Mouse (Mus musculus) embryonic facial prominence, embryonic 12.5 days (tissue): ENCODE data around the gene Myo16. TPM values are rescaled to one million over a fixed set of nuclear protein-coding genes. Genes with fewer than 3 reads are reported as not detected.

Source experiments
- ATAC-seq: fragments of 200-750 bp; cut with Nextera tagmentation; 2 replicates; pipeline ENCODE4 v1.8.0; 2017; ENCODE audit not compliant: insufficient number of reproducible peaks, insufficient read depth, low FRiP score, low TSS enrichment
- H3K27ac ChIP-seq: fragments of 300-500 bp; sonication (generic); 2 replicates; pipeline ENCODE4 v1.5.1; 2016; ENCODE audit warnings: mild to moderate bottlenecking
- H3K27me3 ChIP-seq: fragments of 300-500 bp; sonication (generic); 2 replicates; pipeline ENCODE4 v1.6.1; 2016; ENCODE audit warnings: mild to moderate bottlenecking, moderate library complexity
- H3K36me3 ChIP-seq: fragments of 300-500 bp; sonication (generic); 2 replicates; pipeline ENCODE4 v1.6.1; 2016; ENCODE audit warnings: mild to moderate bottlenecking
- H3K4me1 ChIP-seq: fragments of 300-500 bp; sonication (generic); 2 replicates; pipeline ENCODE4 v1.6.1; 2016
- H3K4me2 ChIP-seq: fragments of 300-500 bp; sonication (generic); replicated peaks from 2 replicates; pipeline ENCODE4 v1.6.1; 2016; ENCODE audit warnings: mild to moderate bottlenecking, moderate library complexity
- H3K4me3 ChIP-seq: fragments of 300-500 bp; sonication (generic); 2 replicates; pipeline ENCODE4 v1.5.1; 2016; ENCODE audit warnings: mild to moderate bottlenecking
- H3K9ac ChIP-seq: fragments of 300-500 bp; sonication (generic); 2 replicates; pipeline ENCODE4 v1.6.1; 2016; ENCODE audit warnings: mild to moderate bottlenecking, moderate library complexity
- H3K9me3 ChIP-seq: fragments of 300-500 bp; sonication (generic); 2 replicates; pipeline ENCODE4 v1.6.1; 2016; ENCODE audit warnings: mild to moderate bottlenecking, moderate library complexity
- WGBS: fragments of 180-500 bp; shearing (Covaris S2); methylation state at CpG from one replicate; pipeline ENCODE4 v1.1.7; 2016; 5-methylcytosine and 5-hydroxymethylcytosine counted together
- polyA plus RNA-seq: library from polyadenylated mRNA; unstranded; fragments of >200 nt; fragmentation: Nextera tagmentation; extraction: Ambion mirVana; gene quantifications from 2 replicates; pipeline ENCODE4 v1.2.1, GENCODE M21; 2016

The Myo16 gene
- polyA plus RNA-seq = 0.47 and 0.67 TPM in 2 replicates

DNA sequence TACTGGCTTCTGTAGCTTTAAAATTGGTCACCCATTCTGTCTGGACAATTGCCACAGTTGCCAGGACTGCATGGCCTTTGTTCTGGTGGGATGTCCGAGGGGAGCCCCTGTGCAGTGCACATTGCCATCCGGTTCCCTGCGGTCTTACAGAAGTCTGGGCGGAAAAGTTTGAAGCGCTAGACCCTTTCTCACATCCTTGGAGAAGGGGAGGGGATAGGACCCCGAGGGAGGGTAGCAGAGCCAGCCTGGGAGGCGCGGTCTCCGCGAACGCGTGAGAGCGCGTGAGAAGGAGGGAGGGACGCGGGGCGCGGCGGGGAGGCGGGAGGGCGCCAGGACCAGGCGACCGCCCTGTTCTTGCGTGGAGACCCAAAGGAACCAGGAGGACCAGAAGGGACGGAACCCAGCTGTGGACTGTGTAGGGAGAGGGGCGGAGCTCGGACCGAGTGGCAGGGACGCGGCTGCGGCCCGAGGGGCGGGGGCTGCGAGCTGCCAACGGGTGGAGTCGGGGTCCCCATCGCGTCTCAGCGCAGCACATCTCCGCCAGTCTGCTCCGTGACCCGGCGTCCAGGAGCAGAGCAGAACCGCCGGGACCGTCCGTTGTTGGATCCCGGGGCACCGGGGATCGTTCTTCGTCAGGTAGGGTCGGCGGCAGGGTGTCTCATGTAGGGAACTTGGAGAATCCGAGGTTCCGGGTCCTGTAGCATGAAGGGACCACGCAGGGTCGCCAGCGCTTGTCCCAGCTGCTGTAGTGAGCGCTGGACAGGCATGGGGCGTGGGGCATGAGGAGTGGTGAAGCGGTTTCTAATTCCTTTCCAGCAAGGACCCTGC is at the start of gene Myo16:
Gene Myo16 (plus strand): TSS at position 301 of the 828 bp plus-strand sequence.
- 2% methylated on average over 60 of the region's 61 CpGs for WGBS
- Histone ChIP-seq H3K9ac (peak within 1 kb of the TSS; percentile 56), H3K36me3 (no peaks in the 10 kb centered on the region), H3K4me1 (no peaks in the 10 kb centered on the region), H3K4me3 (peak within 1 kb of the TSS; percentile 59), H3K4me2 (peak within 1 kb of the TSS; percentile 86), H3K9me3 (no peaks in the 10 kb centered on the region), H3K27me3 (peaks cover 28% of the 10 kb centered on the region), H3K27ac (no peak within 1 kb of the TSS)
- peak; percentile 80; the same call in 1 of the 2 replicates for ATAC-seq

DNA sequence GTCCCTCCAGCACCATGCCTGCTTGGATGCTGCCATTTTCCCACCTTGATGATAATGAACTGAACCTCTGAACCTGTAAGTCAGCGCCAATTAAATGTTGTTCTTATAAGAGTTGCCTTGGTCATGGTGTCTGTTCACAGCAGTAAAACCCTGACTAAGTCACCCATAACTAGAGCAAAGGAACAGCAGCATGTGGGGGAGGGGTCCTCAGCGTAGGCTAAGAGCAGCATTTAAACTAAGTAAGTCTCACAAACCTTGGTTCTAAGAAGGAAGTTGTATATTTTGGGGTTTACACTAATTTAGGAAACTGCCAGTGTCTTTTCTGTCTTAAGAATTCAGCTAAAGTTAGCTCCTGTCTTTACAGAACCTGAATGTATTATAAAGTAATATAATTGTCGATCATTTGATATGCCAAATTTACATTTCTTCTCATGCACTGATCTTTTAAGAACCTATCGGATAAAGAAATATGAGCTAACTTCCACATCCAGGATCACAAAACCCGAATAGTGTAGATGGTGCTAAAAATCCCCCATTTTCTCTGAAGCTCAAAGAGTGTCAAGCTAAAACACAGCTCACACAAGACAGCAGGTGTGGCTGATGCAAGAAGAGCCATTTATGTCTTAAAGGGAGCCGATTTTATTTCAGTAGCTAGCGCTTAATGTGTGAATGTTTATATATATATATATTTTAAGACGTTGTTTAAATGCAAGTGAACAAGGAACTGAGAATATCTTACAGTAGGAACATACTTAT is 45.0 kb upstream of the Myo16 start:
- Histone ChIP-seq H3K36me3 (no peaks in the 10 kb centered on the region), H3K9ac (no peak overlapping the region), H3K27ac (no peak overlapping the region), H3K4me1 (no peaks in the 10 kb centered on the region), H3K9me3 (no peaks in the 10 kb centered on the region), H3K27me3 (no peaks in the 10 kb centered on the region), H3K4me3 (no peak overlapping the region), H3K4me2 (no peak overlapping the region)
- 83% methylated on average over 8 of the region's 8 CpGs for WGBS
- ATAC-seq = no peak

DNA sequence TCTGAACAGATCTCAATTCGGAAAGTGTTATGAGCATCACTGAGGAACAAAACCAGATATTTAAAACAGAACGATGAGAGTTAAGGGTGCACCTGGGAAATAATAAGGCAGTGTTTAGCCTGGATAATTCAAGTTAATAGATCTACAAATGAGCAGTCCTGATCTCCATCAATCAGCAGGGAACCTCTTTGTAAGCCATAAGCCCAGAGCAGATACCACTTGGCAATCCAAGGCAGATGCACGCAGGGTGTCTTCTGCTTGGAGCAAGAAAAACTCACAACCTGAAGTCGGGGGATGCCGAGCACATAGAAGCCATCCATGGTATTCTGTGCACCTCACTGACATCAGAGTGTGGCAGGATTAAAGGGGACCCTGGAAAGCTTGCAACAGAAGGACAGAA is 31.0 kb upstream of the Myo16 start:
- no peak overlapping the region for H3K27ac ChIP-seq
- no peaks in the 10 kb centered on the region for H3K27me3 ChIP-seq
- H3K36me3 ChIP-seq = no peaks in the 10 kb centered on the region
- no peak for ATAC-seq
- no peaks in the 10 kb centered on the region for H3K4me1 ChIP-seq
- H3K9ac ChIP-seq = no peak overlapping the region
- no peak overlapping the region for H3K4me2 ChIP-seq
- 85% methylated on average over 5 of the region's 5 CpGs for WGBS
- no peak overlapping the region for H3K4me3 ChIP-seq
- no peaks in the 10 kb centered on the region for H3K9me3 ChIP-seq

DNA sequence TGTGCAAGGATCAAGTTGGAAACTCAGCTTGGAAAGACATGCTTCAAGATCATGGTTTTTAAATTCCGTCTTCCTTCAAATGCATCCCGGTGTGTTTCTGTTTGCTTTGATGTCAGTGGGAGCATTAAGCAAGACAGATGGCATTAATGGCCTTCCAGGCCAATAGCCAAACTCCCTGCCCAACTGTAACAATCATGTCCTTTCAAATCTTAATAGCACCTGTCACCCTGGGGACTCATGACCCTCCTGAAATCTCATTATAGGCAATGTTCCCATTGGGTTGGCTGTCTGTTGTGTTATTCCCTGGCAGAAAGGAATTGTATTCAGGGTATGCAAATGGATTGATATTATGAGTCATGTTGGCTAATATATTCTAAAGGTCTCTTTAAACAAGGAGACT is 30.3 kb upstream of the Myo16 start:
- 92% methylated on average over 2 of the region's 2 CpGs for WGBS
- no peak for ATAC-seq
- H3K27me3 ChIP-seq = no peaks in the 10 kb centered on the region
- H3K4me2 ChIP-seq = no peak overlapping the region
- H3K27ac ChIP-seq = no peak overlapping the region
- H3K9ac ChIP-seq = no peak overlapping the region
- H3K9me3 ChIP-seq = no peaks in the 10 kb centered on the region
- H3K4me3 ChIP-seq = no peak overlapping the region
- H3K4me1 ChIP-seq = no peaks in the 10 kb centered on the region
- H3K36me3 ChIP-seq = no peaks in the 10 kb centered on the region

DNA sequence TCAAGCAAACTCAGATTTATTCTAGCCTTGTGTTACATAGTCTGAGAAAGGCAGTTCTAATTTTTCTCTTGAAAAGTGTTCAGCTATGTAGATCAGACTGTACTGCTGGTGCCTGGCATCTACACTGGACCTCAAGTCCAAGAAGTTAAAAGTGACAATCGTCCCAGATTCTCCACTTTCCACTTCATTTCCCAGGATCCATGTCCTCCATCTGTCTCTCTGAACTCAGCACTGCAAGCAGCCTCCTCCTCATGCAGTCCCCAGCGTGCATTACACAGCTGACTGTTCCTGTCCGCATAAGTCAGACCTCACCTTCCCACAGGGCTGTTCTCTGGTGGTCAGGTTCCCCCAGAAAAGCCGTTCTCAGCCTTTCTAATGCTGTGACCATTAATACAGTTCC is 28.0 kb upstream of the Myo16 start:
- Histone ChIP-seq H3K27ac (no peak overlapping the region), H3K4me2 (no peak overlapping the region), H3K36me3 (no peaks in the 10 kb centered on the region), H3K9ac (no peak overlapping the region), H3K4me1 (no peaks in the 10 kb centered on the region), H3K27me3 (no peaks in the 10 kb centered on the region), H3K9me3 (no peaks in the 10 kb centered on the region), H3K4me3 (no peak overlapping the region)
- ATAC-seq = no peak
- WGBS = 77% methylated on average over 4 of the region's 4 CpGs

DNA sequence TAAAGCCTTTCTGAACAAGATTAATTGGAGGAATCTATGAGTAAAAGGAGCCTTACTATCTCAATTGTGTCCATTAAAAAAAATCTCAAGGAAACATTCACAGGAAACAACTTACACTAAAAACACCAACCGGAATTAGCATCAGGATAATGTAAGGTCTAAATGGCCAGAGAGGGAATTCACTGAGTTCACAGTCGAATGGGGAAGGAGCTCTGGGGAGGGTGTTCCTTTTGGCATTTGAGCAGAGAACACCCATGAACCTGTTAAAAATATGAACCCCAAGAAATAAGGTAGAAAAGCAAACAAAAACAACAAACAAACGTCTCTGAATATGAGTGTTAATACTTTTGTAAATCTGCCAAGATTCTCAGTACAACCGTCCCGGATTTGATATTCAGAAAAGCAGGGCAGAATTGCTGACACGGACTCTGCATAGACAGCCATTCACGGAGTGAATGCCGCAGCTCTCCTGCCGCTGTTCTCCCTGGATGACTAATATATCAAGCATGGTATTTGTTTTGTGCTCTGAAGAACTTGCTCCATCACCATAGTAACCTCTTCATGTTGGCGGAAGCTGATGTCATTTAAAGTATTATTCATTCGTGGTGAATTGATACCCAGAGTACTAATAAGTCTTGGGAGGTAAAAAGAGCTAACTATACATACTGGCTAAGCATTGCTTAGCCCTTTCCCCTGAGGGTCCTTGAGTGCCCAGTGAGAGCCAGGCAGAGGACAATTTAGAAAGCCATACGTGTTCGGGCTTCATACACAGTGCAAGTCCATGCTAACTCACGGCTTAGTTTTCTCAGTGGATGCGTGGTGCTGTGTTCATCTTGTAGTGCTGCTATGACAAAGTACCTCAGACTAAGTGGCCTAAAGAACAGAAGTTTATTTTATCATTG is 22.9 kb upstream of the Myo16 start:
- Histone ChIP-seq H3K9ac (no peak overlapping the region), H3K4me2 (no peak overlapping the region), H3K27ac (no peak overlapping the region), H3K27me3 (no peaks in the 10 kb centered on the region), H3K4me1 (no peaks in the 10 kb centered on the region), H3K36me3 (no peaks in the 10 kb centered on the region), H3K9me3 (peaks cover 5% of the 10 kb centered on the region; the same call in 1 of the 2 replicates), H3K4me3 (no peak overlapping the region)
- WGBS = 75% methylated on average over 15 of the region's 15 CpGs
- no peak for ATAC-seq

DNA sequence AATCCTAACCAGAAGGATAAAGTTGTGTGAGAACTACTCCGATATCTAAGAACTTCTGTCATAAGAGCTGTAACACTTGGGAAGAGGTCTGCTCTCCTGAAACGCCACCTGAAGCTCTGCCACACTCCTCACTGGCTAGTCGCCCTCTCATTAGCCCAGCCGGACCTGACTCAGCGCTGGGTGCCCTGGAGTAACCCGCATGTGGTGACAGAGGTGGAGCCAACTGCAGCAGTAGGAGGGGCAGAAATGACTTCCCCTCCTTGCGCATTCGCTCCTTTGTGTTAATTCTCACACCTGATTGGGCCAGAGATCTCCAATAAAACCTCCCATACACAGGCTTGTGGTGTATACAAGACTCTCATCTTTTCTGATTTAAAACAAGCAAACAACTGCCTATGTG is 14.2 kb upstream of the Myo16 start:
- Histone ChIP-seq H3K4me3 (no peak overlapping the region), H3K9me3 (peaks cover 3% of the 10 kb centered on the region; the same call in 1 of the 2 replicates), H3K36me3 (no peaks in the 10 kb centered on the region), H3K4me1 (no peaks in the 10 kb centered on the region), H3K27me3 (0 out of 2 replicates have a peak, but pooled peaks cover 3% of the 10 kb centered on the region), H3K27ac (no peak overlapping the region), H3K4me2 (no peak overlapping the region), H3K9ac (no peak overlapping the region)
- 32% methylated on average over 8 of the region's 8 CpGs for WGBS
- no peak for ATAC-seq

DNA sequence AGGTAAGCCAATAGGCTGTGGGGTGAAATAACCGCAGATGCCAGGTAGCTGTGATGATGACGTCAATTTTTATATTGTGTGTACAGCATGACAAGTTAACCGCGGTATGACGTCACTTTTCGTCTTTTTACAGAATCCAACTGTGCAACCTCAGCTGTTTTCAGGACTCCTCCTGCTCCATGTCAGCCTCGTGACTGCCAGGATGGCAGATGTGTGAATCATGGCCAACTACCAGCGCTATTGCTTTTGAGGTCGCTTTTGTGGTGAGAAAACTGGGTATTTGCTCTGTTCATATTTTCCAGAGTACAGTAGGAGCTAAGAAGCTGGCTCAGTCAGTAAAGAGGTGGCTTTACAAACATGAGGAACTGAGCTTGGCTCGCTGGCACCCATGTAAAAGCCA is 9.8 kb upstream of the Myo16 start:
- no peak overlapping the region for H3K9ac ChIP-seq
- H3K4me3 ChIP-seq = no peak overlapping the region
- H3K4me1 ChIP-seq = no peaks in the 10 kb centered on the region
- H3K4me2 ChIP-seq = no peak overlapping the region
- H3K36me3 ChIP-seq = no peaks in the 10 kb centered on the region
- 0 out of 2 replicates have a peak, but pooled peaks cover 3% of the 10 kb centered on the region for H3K27me3 ChIP-seq
- ATAC-seq = no peak
- 84% methylated on average over 10 of the region's 10 CpGs for WGBS
- H3K27ac ChIP-seq = no peak overlapping the region
- H3K9me3 ChIP-seq = no peaks in the 10 kb centered on the region

DNA sequence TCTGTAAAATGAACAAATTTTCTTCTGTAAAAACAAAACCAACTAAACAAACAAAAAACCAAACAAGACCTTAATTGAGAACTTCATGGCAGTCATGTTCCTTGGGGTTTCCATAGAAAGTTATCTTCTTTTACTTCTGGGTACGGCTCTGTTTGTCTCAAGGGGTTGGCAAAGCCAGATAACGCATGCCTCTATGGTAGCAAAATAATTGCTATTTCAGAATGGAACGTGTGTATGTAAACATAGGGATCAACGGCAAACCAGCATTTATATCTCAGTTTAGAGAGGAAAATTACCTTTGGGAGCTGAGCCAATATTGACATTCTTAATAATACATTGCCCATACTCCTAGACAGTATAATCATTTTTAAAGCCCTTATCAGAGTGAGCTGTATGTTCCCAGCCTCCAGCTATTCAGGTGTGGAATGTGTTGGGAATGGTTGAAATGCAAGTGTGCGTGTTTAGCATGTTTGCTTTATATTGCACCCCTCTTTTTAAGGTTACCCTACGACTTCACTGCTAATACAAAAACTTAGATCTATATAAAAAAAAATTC is 1.9 kb upstream of the Myo16 start:
- H3K27ac ChIP-seq = no peak overlapping the region
- H3K36me3 ChIP-seq = no peaks in the 10 kb centered on the region
- ATAC-seq = no peak
- no peak overlapping the region for H3K4me2 ChIP-seq
- H3K27me3 ChIP-seq = peaks cover 28% of the 10 kb centered on the region
- WGBS = 70% methylated on average over 6 of the region's 6 CpGs
- no peaks in the 10 kb centered on the region for H3K9me3 ChIP-seq
- no peaks in the 10 kb centered on the region for H3K4me1 ChIP-seq
- no peak overlapping the region for H3K9ac ChIP-seq
- H3K4me3 ChIP-seq = no peak overlapping the region

DNA sequence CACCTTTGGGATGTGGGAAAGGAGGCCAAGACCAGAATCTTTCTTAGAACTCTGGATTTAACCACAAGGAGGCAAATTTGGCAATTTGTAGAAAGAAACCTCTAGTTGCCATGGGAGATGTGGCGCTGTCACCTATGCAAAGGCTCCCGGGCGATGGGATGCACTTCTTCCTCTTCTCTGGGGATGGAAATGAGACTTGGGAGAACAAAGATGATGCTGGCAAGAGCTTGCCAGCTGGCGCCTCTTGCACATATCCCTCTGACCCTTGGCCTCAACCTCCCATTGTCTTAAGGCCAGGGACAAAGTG is 681 bp downstream of the Myo16 start:
- ATAC-seq = no peak
- 15% methylated on average over 4 of the region's 4 CpGs for whole genome bisulfite sequencing
- Histone ChIP-seq H3K36me3 (no peaks in the 10 kb centered on the region), H3K4me2 (peak overlapping the region; percentile 86), H3K4me1 (no peaks in the 10 kb centered on the region), H3K9me3 (no peaks in the 10 kb centered on the region), H3K4me3 (peak overlapping the region; percentile 59), H3K27me3 (peaks cover 28% of the 10 kb centered on the region), H3K27ac (no peak overlapping the region), H3K9ac (no peak overlapping the region)

DNA sequence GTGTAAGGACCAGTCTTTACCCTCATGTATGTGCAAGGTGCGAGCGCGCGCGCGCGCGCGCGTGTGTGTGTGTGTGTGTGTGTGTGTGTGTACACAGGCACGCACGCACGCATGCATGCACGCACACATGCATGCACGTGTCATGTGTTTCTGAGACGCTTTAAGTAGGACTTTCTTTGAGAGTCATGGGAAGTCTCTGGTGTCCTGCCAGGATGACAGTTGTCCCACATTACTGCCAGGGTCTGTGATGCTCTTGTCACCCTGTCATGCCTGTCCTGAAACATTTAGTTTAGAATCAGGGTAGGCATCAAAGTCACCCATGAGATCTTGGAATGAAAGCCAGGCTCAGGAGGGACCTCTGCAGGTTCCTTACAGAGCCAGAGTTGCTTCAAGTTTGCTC is 1.4 kb downstream of the Myo16 start:
- 96% methylated on average over 16 of the region's 16 CpGs for WGBS
- no peak overlapping the region for H3K4me3 ChIP-seq
- H3K36me3 ChIP-seq = no peaks in the 10 kb centered on the region
- H3K27me3 ChIP-seq = peaks cover 25% of the 10 kb centered on the region
- H3K4me2 ChIP-seq = no peak overlapping the region
- H3K27ac ChIP-seq = no peak overlapping the region
- no peaks in the 10 kb centered on the region for H3K4me1 ChIP-seq
- no peak overlapping the region for H3K9ac ChIP-seq
- no peaks in the 10 kb centered on the region for H3K9me3 ChIP-seq
- ATAC-seq = no peak
